Mouse (Mus musculus) MEL (cell line): Measurements from ENCODE around the gene 1700001O22Rik. TPM values are rescaled to one million over a fixed set of nuclear protein-coding genes. Genes with fewer than 3 reads are reported as not detected.

Experiments
- DNase-seq: peaks from one replicate; pipeline ENCODE4 v3.0.0; 2011; ENCODE audit warnings: low read depth, low spot score
- H3K27ac ChIP-seq: 2 replicates; pipeline ENCODE4 v1.5.1; 2012; ENCODE audit warnings: low read depth, mild to moderate bottlenecking, control low read depth, low read length, moderate library complexity; ENCODE audit not compliant: control insufficient read depth
- H3K27me3 ChIP-seq, 2 experiments: fragments of 150-350 bp in 1 of 2; sonication (generic) in 1 of 2; 2 replicates each; pipeline ENCODE4 v1.6.1; 2012; ENCODE audit warnings: low read length in 2 of 2, mild to moderate bottlenecking in 2 of 2, improper control_type of control experiment in 1 of 2, moderate library complexity in 1 of 2; ENCODE audit not compliant: insufficient read depth in 2 of 2, control insufficient read depth in 1 of 2
- H3K36me3 ChIP-seq, 2 experiments: 2 replicates each; pipeline ENCODE4 v1.6.1; 2012 to 2014; ENCODE audit warnings: low read length in 2 of 2, improper control_type of control experiment in 1 of 2, inconsistent platforms in 1 of 2, mild to moderate bottlenecking in 1 of 2; ENCODE audit not compliant: insufficient read depth in 2 of 2, control insufficient read depth in 1 of 2
- H3K4me1 ChIP-seq, 2 experiments: fragments of 150-350 bp in 1 of 2; sonication (generic) in 1 of 2; 2 replicates each; pipeline ENCODE4 v1.6.1; 2012; ENCODE audit warnings: low read length in 2 of 2, improper control_type of control experiment in 1 of 2, mild to moderate bottlenecking in 1 of 2; ENCODE audit not compliant: insufficient read depth in 2 of 2, control insufficient read depth in 1 of 2
- H3K4me3 ChIP-seq, 2 experiments: fragments of 150-350 bp in 1 of 2; sonication (generic) in 1 of 2; 2 replicates each; pipeline ENCODE4 v1.5.1; 2012; ENCODE audit warnings: low read depth in 2 of 2, low read length in 2 of 2, mild to moderate bottlenecking in 2 of 2, moderate library complexity in 2 of 2, control low read depth in 1 of 2, improper control_type of control experiment in 1 of 2; ENCODE audit not compliant: control insufficient read depth in 1 of 2, insufficient read depth in 1 of 2
- H3K79me2 ChIP-seq: 2 replicates; pipeline ENCODE4 v1.6.1; 2012; ENCODE audit warnings: mild to moderate bottlenecking, low read length, moderate library complexity; ENCODE audit not compliant: control insufficient read depth, poor library complexity, insufficient read depth
- H3K9ac ChIP-seq: 2 replicates; pipeline ENCODE4 v1.6.1; 2012; ENCODE audit warnings: low read depth, mild to moderate bottlenecking, control low read depth, low read length, moderate library complexity; ENCODE audit not compliant: control insufficient read depth, poor library complexity, severe bottlenecking
- H3K9me3 ChIP-seq: fragments of 150-350 bp; sonication (generic); replicated peaks from 2 replicates; pipeline ENCODE4 v1.6.1; 2012; ENCODE audit warnings: mild to moderate bottlenecking, low read length, improper control_type of control experiment, moderate library complexity; ENCODE audit not compliant: insufficient read depth
- ELF1 ChIP-seq: IDR thresholded peaks from 2 replicates; pipeline ENCODE4 v1.6.1; 2014; ENCODE audit warnings: low read depth, mild to moderate bottlenecking, inconsistent platforms, low read length, improper control_type of control experiment, moderate library complexity
- EP300 ChIP-seq, 2 experiments: IDR thresholded peaks; 2 replicates each; pipeline ENCODE4 v1.6.1; 2011; ENCODE audit warnings: improper control_type of control experiment in 2 of 2, low read length in 2 of 2, low read depth in 1 of 2, mild to moderate bottlenecking in 1 of 2
- ETS1 ChIP-seq: IDR thresholded peaks from 2 replicates; pipeline ENCODE4 v1.6.1; 2012; ENCODE audit warnings: low read depth, mild to moderate bottlenecking, inconsistent platforms, low read length, improper control_type of control experiment, moderate library complexity
- GABPA ChIP-seq: IDR thresholded peaks from 2 replicates; pipeline ENCODE4 v1.6.1; 2012; ENCODE audit warnings: low read depth, mild to moderate bottlenecking, inconsistent platforms, low read length, improper control_type of control experiment, moderate library complexity
- KAT2A ChIP-seq: conservative IDR thresholded peaks from 2 replicates; pipeline ENCODE4 v1.6.1; 2012; ENCODE audit warnings: low read depth, low read length, improper control_type of control experiment, inconsistent platforms
- NELFE ChIP-seq: IDR thresholded peaks from 2 replicates; pipeline ENCODE4 v1.6.1; 2011; ENCODE audit warnings: low read depth, low read length, improper control_type of control experiment
- NRF1 ChIP-seq: IDR thresholded peaks from 2 replicates; pipeline ENCODE4 v1.6.1; 2014; ENCODE audit warnings: low read depth, mild to moderate bottlenecking, inconsistent platforms, low read length, improper control_type of control experiment, moderate library complexity; ENCODE audit not compliant: poor library complexity, insufficient read depth, severe bottlenecking
- POLR2A ChIP-seq, 2 experiments: IDR thresholded peaks; 2 replicates each; pipeline ENCODE4 v1.6.1; 2011 to 2012; ENCODE audit warnings: low read length in 2 of 2, mild to moderate bottlenecking in 2 of 2, control low read depth in 1 of 2, improper control_type of control experiment in 1 of 2, low read depth in 1 of 2, moderate library complexity in 1 of 2; ENCODE audit not compliant: control insufficient read depth in 1 of 2, insufficient read depth in 1 of 2, poor library complexity in 1 of 2
- SMC3 ChIP-seq: IDR thresholded peaks from 2 replicates; pipeline ENCODE4 v1.6.1; 2011; ENCODE audit warnings: low read depth, low read length, improper control_type of control experiment
- TAL1 ChIP-seq: IDR thresholded peaks from 2 replicates; pipeline ENCODE4 v1.6.1; 2012; ENCODE audit warnings: mild to moderate bottlenecking, inconsistent platforms, low read length, moderate library complexity, mixed read lengths
- TCF12 ChIP-seq: IDR thresholded peaks from 2 replicates; pipeline ENCODE4 v1.6.1; 2014; ENCODE audit warnings: low read depth, mild to moderate bottlenecking, inconsistent platforms, low read length, improper control_type of control experiment, moderate library complexity
- UBTF ChIP-seq: IDR thresholded peaks from 2 replicates; pipeline ENCODE4 v1.6.1; 2012; ENCODE audit warnings: low read depth, mild to moderate bottlenecking, inconsistent platforms, low read length, improper control_type of control experiment, moderate library complexity, borderline replicate concordance; ENCODE audit not compliant: insufficient read depth
- USF1 ChIP-seq: IDR thresholded peaks from 2 replicates; pipeline ENCODE4 v1.6.1; 2014; ENCODE audit warnings: low read depth, mild to moderate bottlenecking, inconsistent platforms, low read length, improper control_type of control experiment, moderate library complexity
- ZKSCAN1 ChIP-seq: IDR thresholded peaks from 2 replicates; pipeline ENCODE4 v1.6.1; 2012; ENCODE audit warnings: low read depth, mild to moderate bottlenecking, inconsistent platforms, low read length, improper control_type of control experiment, moderate library complexity
- polyA plus RNA-seq, 2 experiments: library from polyadenylated mRNA; stranded (reverse) in 1 of 2; unstranded in 1 of 2; fragments of >175 nt in 1 of 2; fragments of >200 nt in 1 of 2; gene quantifications; 2 replicates each; pipeline versions ENCODE4 v1.2.1 to v1.2.4; 2012; ENCODE audit warnings: low replicate concordance in 2 of 2, low read depth in 1 of 2; ENCODE audit not compliant: insufficient read length in 2 of 2, insufficient read depth in 1 of 2, missing spikeins in 1 of 2
- total RNA-seq: library from RNA; depleted of rRNA; stranded (reverse); fragments of 300-350 nt; gene quantifications from 2 replicates; pipeline ENCODE4 v1.2.3, GENCODE M21; 2012

Gene 1700001O22Rik
- total and polyA plus RNA-seq, 3 experiments = 0.50 to 1.8 TPM; not detected in 1

DNA sequence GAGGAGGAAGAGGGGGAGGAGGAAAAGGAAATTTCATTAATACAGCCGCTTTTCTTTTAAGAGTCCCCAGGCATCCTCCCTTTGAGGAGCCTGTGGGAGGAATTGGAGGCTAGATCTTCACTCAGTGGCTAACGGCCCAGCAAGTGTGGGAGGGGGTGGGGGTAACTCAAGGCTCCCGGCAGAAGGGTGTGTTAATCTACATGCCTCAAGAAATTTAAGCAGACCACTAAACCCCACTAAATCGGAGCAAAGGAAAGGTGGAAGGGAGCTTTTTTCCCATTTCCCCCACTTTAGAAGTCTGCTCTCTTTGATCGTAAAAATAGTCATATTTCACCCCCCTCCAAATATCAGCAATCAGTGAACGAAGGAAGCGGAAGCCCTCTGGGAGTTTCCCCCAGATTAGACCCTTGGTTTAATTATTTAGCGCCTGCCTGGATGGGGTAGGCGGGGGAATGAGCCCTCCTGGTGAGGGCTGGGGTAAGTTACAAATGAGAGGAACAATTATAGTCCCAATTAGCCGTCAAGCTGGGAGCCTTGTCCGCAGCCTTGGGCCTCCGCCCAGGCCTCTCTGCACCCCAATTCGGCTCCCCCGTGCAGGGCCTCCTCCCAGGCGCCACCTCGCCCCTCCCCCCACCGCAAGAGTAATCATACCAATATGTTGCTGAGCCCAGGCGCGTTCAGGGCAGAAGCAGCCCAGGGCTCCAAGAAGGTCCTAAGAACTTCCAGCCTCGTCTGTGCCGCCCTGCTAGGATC, 33.0 kb upstream of the 1700001O22Rik start:
- TF ChIP-seq GABPA = no peak
- TF ChIP-seq NELFE = no peak
- no peak for TF ChIP-seq POLR2A (IDR thresholded peaks at IDR 0.05; ENCODE audit: control insufficient read depth in 1 of 2, insufficient read depth in 1 of 2, low read depth in 1 of 2, low read length in 2 of 2, poor library complexity in 1 of 2)
- TF ChIP-seq EP300 (IDR thresholded peaks at IDR 0.05; ENCODE audit: low read depth in 1 of 2, low read length in 2 of 2) = no peak
- no peak for TF ChIP-seq TAL1
- TF ChIP-seq TCF12 = no peak
- no peak for TF ChIP-seq SMC3
- no peak for TF ChIP-seq KAT2A
- no peak for TF ChIP-seq ZKSCAN1
- Histone ChIP-seq H3K4me3 (peak overlapping the region; percentile 24 to 32; a peak in 3 of 4 replicates), H3K27me3 (peaks cover 6 to 7% of the 10 kb centered on the region in 2 experiments; a peak in 3 of 4 replicates), H3K9ac (peak overlapping the region; percentile 42; the same call in 1 of the 2 replicates), H3K27ac (no peak overlapping the region), H3K4me1 (peaks cover 0 to 9% of the 10 kb centered on the region in 2 experiments; a peak in 1 of 4 replicates), H3K36me3 (no peaks in the 10 kb centered on the region), H3K9me3 (no peaks in the 10 kb centered on the region), H3K79me2 (no peaks in the 10 kb centered on the region)
- DNase-seq = peak; percentile 55

DNA sequence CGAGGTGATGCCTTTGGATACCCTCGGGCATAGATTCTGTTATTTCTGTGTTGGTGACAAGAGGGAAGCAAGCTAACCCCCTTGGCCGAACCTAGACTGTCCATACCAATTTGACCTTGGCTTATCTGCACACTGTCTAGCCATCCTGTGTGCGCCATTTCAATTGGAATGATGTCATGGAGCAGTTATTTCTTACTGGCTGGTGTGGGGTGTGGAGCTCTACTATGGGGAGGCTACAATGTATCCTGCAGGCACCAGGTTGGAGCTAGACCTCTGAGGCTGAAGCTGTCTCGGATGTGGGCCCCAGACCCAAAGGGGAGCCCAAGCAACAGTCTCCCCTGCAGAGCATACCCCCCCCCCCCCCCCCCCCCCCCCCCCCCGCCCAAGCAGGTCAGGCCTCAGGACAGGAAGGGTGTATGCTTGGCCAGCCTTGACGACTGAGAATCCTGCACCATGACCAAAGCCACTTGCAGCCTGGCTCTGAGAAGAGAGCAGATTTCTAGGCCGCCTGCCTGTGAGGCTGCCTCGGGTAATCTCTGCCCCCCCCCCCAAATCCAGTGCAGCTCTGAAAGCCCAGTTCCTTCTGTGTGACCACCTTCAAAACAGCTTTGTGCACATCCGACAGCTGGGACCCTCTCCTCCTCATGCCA, 31.0 kb upstream of the 1700001O22Rik start, which contains the start of gene Prrx2:
Gene Prrx2, plus strand, starts transcription at position 600 of the 650 bp plus-strand sequence.
- no peak for TF ChIP-seq UBTF
- TF ChIP-seq NRF1 = no peak
- TF ChIP-seq ELF1 = no peak
- no peak for TF ChIP-seq USF1
- TF ChIP-seq ETS1 = no peak
- Histone ChIP-seq H3K36me3 (no peaks in the 10 kb centered on the region), H3K27me3 (peaks cover 2 to 3% of the 10 kb centered on the region in 2 experiments; a peak in 3 of 4 replicates), H3K4me3 (no peak within 1 kb of the TSS), H3K9me3 (no peaks in the 10 kb centered on the region), H3K4me1 (peaks cover 0 to 9% of the 10 kb centered on the region in 2 experiments; a peak in 1 of 4 replicates), H3K79me2 (no peaks in the 10 kb centered on the region), H3K9ac (no peak within 1 kb of the TSS), H3K27ac (no peak within 1 kb of the TSS)
- no peak for DNase-seq
